ENCODE assay signal across 26 mouse cellular contexts in the genomic region with DNA sequence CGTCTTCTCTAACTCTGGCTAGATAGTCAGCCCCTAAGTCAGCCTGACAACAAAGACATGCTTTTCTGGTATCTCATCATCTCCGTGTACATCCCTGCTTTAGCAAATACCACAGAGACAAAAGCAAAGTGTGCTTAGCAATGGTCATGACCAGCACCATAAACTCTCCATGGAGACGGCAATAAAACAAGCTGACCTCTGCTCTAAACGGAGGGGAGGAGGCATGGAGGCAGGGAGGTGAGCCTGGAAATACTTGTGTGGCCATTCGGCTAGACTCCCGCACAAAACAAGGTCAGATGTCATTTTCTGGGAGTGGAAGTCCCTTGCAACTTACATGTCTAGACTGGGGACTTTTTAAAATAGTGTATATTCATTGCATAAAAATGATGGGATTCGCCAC. TPM values are rescaled to one million over a fixed set of nuclear protein-coding genes. Genes with fewer than 3 reads are reported as not detected.
DNase-seq lines count a peak whose midpoint lies in the region; ATAC-seq and TF ChIP-seq lines count a peak whose summit lies in the region.
"Had no signal": no experiment of that assay in that cellular context is flagged by ENCODE, and none has a peak within 500 bp of the region (broad histone marks: within the 10 kb centered on the region; RNA-seq: fewer than 3 reads in every experiment).

No protein-coding gene starts in this region.

- no peak overlapping the region for H3K4me2 ChIP-seq in kidney, embryonic 14.5 days (replicated peaks; ENCODE audit: low read depth, low read length)
- no peak overlapping the region for H3K4me2 ChIP-seq in liver, postnatal 0 days (ENCODE audit: low read depth, low read length)
- no peak overlapping the region for H3K4me2 ChIP-seq in liver, embryonic 11.5 days
- H3K4me2 ChIP-seq in intestine, postnatal 0 days (replicated peaks; ENCODE audit: low read depth): no peak overlapping the region
- H3K4me2 ChIP-seq: embryonic facial prominence, embryonic 13.5 days; heart, embryonic 12.5 days; hindbrain, embryonic 14.5 days had no signal

- H3K9me3 ChIP-seq in kidney, embryonic 14.5 days (ENCODE audit: control insufficient read depth, low read length): no peaks in the 10 kb centered on the region
- H3K9me3 ChIP-seq in liver, postnatal 0 days (ENCODE audit: low read length): no peaks in the 10 kb centered on the region
- H3K9me3 ChIP-seq in liver, embryonic 11.5 days (ENCODE audit: control insufficient read depth, low read length): no peaks in the 10 kb centered on the region
- no peaks in the 10 kb centered on the region for H3K9me3 ChIP-seq in intestine, postnatal 0 days (ENCODE audit: control insufficient read depth)
- H3K9me3 ChIP-seq: embryonic facial prominence, embryonic 13.5 days; forebrain, embryonic 10.5 days; heart, embryonic 12.5 days had no signal

- no peak for DNase-seq in kidney, adult 18-20 months
- DNase-seq in liver, postnatal 0 days: no peak
- DNase-seq in liver, embryonic 11.5 days (ENCODE audit: low spot score): no peak
- DNase-seq in yolk sac, embryonic 10.5 days (ENCODE audit: low spot score): peak; percentile 69
- DNase-seq in lung, postnatal 4 days: no peak
- DNase-seq in layer of hippocampus, adult 9-10 months (ENCODE audit: low spot score): no peak
- DNase-seq: adrenal gland, adult 2 months; adrenal gland, postnatal 36 days; cerebellum, adult 18-20 months; cerebellum, postnatal 10 days; gastrocnemius, adult 2 months; heart, adult 2 months; left cerebral cortex, postnatal 4 days; lung, adult 18-20 months; midbrain, embryonic 14.5 days; thymus, adult 2 months; thymus, postnatal 4 days had no signal

- no peak for TF ChIP-seq CTCF in liver, postnatal 0 days (IDR thresholded peaks at IDR 0.05; ENCODE audit: low read depth)
- TF ChIP-seq CTCF in intestine, postnatal 0 days (IDR thresholded peaks at IDR 0.05; ENCODE audit: low read depth): no peak

- no peak overlapping the region for H3K27ac ChIP-seq in kidney, embryonic 14.5 days (ENCODE audit: low read depth, low read length)
- no peak overlapping the region for H3K27ac ChIP-seq in liver, postnatal 0 days (ENCODE audit: low read depth)
- H3K27ac ChIP-seq in liver, embryonic 11.5 days (ENCODE audit: low read depth, low read length): no peak overlapping the region
- peak overlapping the region; percentile 46; the same call in 1 of the 2 replicates for H3K27ac ChIP-seq in intestine, postnatal 0 days (ENCODE audit: low read depth, low read length)
- H3K27ac ChIP-seq: embryonic facial prominence, embryonic 13.5 days; forebrain, embryonic 10.5 days; gastrocnemius, adult 2 months; heart, adult 2 months; hindbrain, embryonic 14.5 days; macrophage had no signal

- H3K4me3 ChIP-seq in kidney, embryonic 14.5 days (ENCODE audit: low read length): no peak overlapping the region
- H3K4me3 ChIP-seq in liver, postnatal 0 days (ENCODE audit: low read depth, low read length): no peak overlapping the region
- H3K4me3 ChIP-seq in liver, embryonic 11.5 days (ENCODE audit: low read depth, low read length): no peak overlapping the region
- no peak overlapping the region for H3K4me3 ChIP-seq in intestine, postnatal 0 days (ENCODE audit: low read depth, low read length)
- H3K4me3 ChIP-seq: embryonic facial prominence, embryonic 13.5 days; forebrain, embryonic 10.5 days; gastrocnemius, adult 2 months; heart, adult 2 months; heart, embryonic 12.5 days had no signal

- no peak overlapping the region for H3K9ac ChIP-seq in kidney, embryonic 14.5 days (ENCODE audit: low read depth, low read length)
- H3K9ac ChIP-seq in liver, postnatal 0 days (replicated peaks): no peak overlapping the region
- no peak overlapping the region for H3K9ac ChIP-seq in liver, embryonic 11.5 days (ENCODE audit: low read depth, low read length)
- no peak overlapping the region for H3K9ac ChIP-seq in intestine, postnatal 0 days (ENCODE audit: low read depth, low read length)
- H3K9ac ChIP-seq: embryonic facial prominence, embryonic 13.5 days; heart, embryonic 12.5 days; hindbrain, embryonic 14.5 days had no signal

- no peak for TF ChIP-seq EP300 in liver, postnatal 0 days (IDR thresholded peaks at IDR 0.05; ENCODE audit: low read depth)

- H3K4me1 ChIP-seq in kidney, embryonic 14.5 days (ENCODE audit: control insufficient read depth, insufficient read depth, low read length): peaks cover 9% of the 10 kb centered on the region
- H3K4me1 ChIP-seq in liver, postnatal 0 days (ENCODE audit: insufficient read depth): peaks cover 15% of the 10 kb centered on the region
- H3K4me1 ChIP-seq in liver, embryonic 11.5 days (replicated peaks; ENCODE audit: control insufficient read depth, insufficient read depth, low read length): peaks cover 6% of the 10 kb centered on the region
- H3K4me1 ChIP-seq in intestine, postnatal 0 days (replicated peaks; ENCODE audit: control insufficient read depth, insufficient read depth, low read length): 0 out of 2 replicates have a peak, but pooled peaks cover 4% of the 10 kb centered on the region

- H3K27me3 ChIP-seq in kidney, embryonic 14.5 days (ENCODE audit: control insufficient read depth, insufficient read depth, low read length): no peaks in the 10 kb centered on the region
- H3K27me3 ChIP-seq in liver, postnatal 0 days (ENCODE audit: insufficient read depth, low read length): no peaks in the 10 kb centered on the region
- no peaks in the 10 kb centered on the region for H3K27me3 ChIP-seq in liver, embryonic 11.5 days (replicated peaks; ENCODE audit: control insufficient read depth, insufficient read depth, low read length)
- H3K27me3 ChIP-seq in intestine, postnatal 0 days (replicated peaks; ENCODE audit: control insufficient read depth, insufficient read depth, low read length): no peaks in the 10 kb centered on the region
- H3K27me3 ChIP-seq: embryonic facial prominence, embryonic 13.5 days; heart, embryonic 12.5 days had no signal

- peak; percentile 17; the same call in 1 of the 2 replicates for ATAC-seq in kidney, embryonic 14.5 days (ENCODE audit: low FRiP score, low TSS enrichment)
- peak; percentile 24; the same call in 1 of the 2 replicates for ATAC-seq in liver, postnatal 0 days
- no peak for ATAC-seq in liver, embryonic 11.5 days (replicated peaks; ENCODE audit: low FRiP score)
- ATAC-seq in intestine, postnatal 0 days: peak; percentile 31; the same call in 1 of the 2 replicates
- ATAC-seq: forebrain, embryonic 16.5 days; lung, postnatal 0 days had no signal

- no peaks in the 10 kb centered on the region for H3K36me3 ChIP-seq in kidney, embryonic 14.5 days (ENCODE audit: control insufficient read depth, insufficient read depth, low read length)
- H3K36me3 ChIP-seq in liver, postnatal 0 days (replicated peaks; ENCODE audit: insufficient read depth, low read length): no peaks in the 10 kb centered on the region
- no peaks in the 10 kb centered on the region for H3K36me3 ChIP-seq in liver, embryonic 11.5 days (ENCODE audit: control insufficient read depth, insufficient read depth, low read length)
- H3K36me3 ChIP-seq in intestine, postnatal 0 days (ENCODE audit: control insufficient read depth, insufficient read depth): peaks cover 4% of the 10 kb centered on the region; the same call in 1 of the 2 replicates
- H3K36me3 ChIP-seq: embryonic facial prominence, embryonic 13.5 days; forebrain, embryonic 10.5 days; heart, embryonic 12.5 days had no signal

- WGBS in kidney, embryonic 14.5 days: 28% methylated on average over 7 of the region's 7 CpGs
- WGBS in liver, postnatal 0 days (ENCODE audit: insufficient replicate concordance): 53% methylated on average over 7 of the region's 7 CpGs
- WGBS in liver, embryonic 11.5 days: 65% methylated on average over 7 of the region's 7 CpGs
- WGBS in intestine, postnatal 0 days: 34% methylated on average over 7 of the region's 7 CpGs

RNA-seq across cellular contexts. Expression of a gene that starts 9.3 kb away (rescaled TPM):
- polyA plus RNA-seq in kidney, embryonic 14.5 days (2014; fragmentation: Nextera tagmentation; extraction: Ambion mirVana): 3.3 and 5.3 TPM in 2 replicates
- 1.9 and 2.5 TPM in 2 replicates for polyA plus RNA-seq in liver, postnatal 0 days (2015; fragmentation: Nextera tagmentation; extraction: Ambion mirVana)
- 1.5 and 2.1 TPM in 2 replicates for polyA plus RNA-seq in liver, embryonic 11.5 days (2014; fragmentation: Nextera tagmentation; extraction: Ambion mirVana)
- polyA plus RNA-seq in intestine, postnatal 0 days (2015; fragmentation: Nextera tagmentation; extraction: Ambion mirVana): 8.8 and 9.3 TPM in 2 replicates
- polyA plus RNA-seq: macrophage had no signal
